Comparison of ENCODE assay signal across 8 mouse cellular contexts in genomic region chr6:38551062-38551988, GRCm38 (mm10). TPM values are rescaled to one million over a fixed set of nuclear protein-coding genes. Genes with fewer than 3 reads are reported as not detected.
DNase-seq lines count a peak whose midpoint lies in the region; ATAC-seq and TF ChIP-seq lines count a peak whose summit lies in the region.

TSS of gene Luc7l2 (plus strand) at chr6:38551334.

- WGBS in forebrain, embryonic 15.5 days, result under 1% methylated on average over 94 of the region's 98 CpGs
- WGBS in lung, adult 2 months, result under 1% methylated on average over 98 of the region's 98 CpGs

- no peak for TF ChIP-seq CTCF in lung, adult 2 months (IDR thresholded peaks at IDR 0.05; ENCODE audit: insufficient read depth, low read length)

- H3K9ac ChIP-seq in ES-E14 (ENCODE audit: insufficient read depth, low read depth, low read length, poor library complexity, severe bottlenecking), result peak within 1 kb of the TSS; percentile 99
- peak within 1 kb of the TSS; percentile 76 for H3K9ac ChIP-seq in forebrain, embryonic 15.5 days (replicated peaks)

- H3K4me3 ChIP-seq in ES-E14 (ENCODE audit: insufficient read depth in 1 of 2, low read depth in 1 of 2, low read length in 2 of 2, poor library complexity in 1 of 2, severe bottlenecking in 1 of 2), result peak within 1 kb of the TSS; percentile 89 to 96
- H3K4me3 ChIP-seq in forebrain, embryonic 15.5 days, result peak within 1 kb of the TSS; percentile 68
- H3K4me3 ChIP-seq in lung, adult 2 months (replicated peaks; ENCODE audit: extremely low read depth, low read depth, low read length), result peak within 1 kb of the TSS; percentile 86

- peak within 1 kb of the TSS; percentile 98 for H3K27ac ChIP-seq in ES-E14 (ENCODE audit: insufficient read depth, low read depth, low read length, poor library complexity, severe bottlenecking)
- peak within 1 kb of the TSS; percentile 99 for H3K27ac ChIP-seq in forebrain, embryonic 15.5 days (replicated peaks)

- in situ Hi-C loops in ES-E14 (cut with MboI; ENCODE audit: low sequenced_read_pairs in 2 of 2, unreplicated experiment in 2 of 2), result no loop called here

- H3K9me3 ChIP-seq in ES-E14 (ENCODE audit: control insufficient read depth, insufficient read depth, low read depth, low read length), result no peaks in the 10 kb centered on the region
- H3K9me3 ChIP-seq in forebrain, embryonic 15.5 days, result no peaks in the 10 kb centered on the region

- peak; percentile 94 for DNase-seq in ES-E14 (ENCODE audit: low read depth, low spot score)
- DNase-seq in cerebellum, adult 11-12 months, result peak; percentile 98
- peak; percentile 93 for DNase-seq in heart, postnatal 25 days (ENCODE audit: low spot score)
- DNase-seq in layer of hippocampus, adult 18-20 months (ENCODE audit: low spot score in 2 of 2), result peak; percentile 94 to 96
- DNase-seq in lung, adult 2 months, result peak; percentile 89
- peak; percentile 94 to 95 for DNase-seq in thymus, adult 18-20 months

- peaks cover 3% of the 10 kb centered on the region; the same call in 1 of the 2 replicates for H3K36me3 ChIP-seq in ES-E14 (ENCODE audit: control insufficient read depth, insufficient read depth, low read length, poor library complexity, severe bottlenecking)
- H3K36me3 ChIP-seq in forebrain, embryonic 15.5 days, result no peaks in the 10 kb centered on the region

- H3K27me3 ChIP-seq in forebrain, embryonic 15.5 days, result no peaks in the 10 kb centered on the region

- ATAC-seq in forebrain, embryonic 15.5 days (replicated peaks), result peak; percentile 89
- ATAC-seq in neutrophil, adult 5-6 weeks (ENCODE audit: extremely low read depth, insufficient number of reproducible peaks, low FRiP score, poor library complexity, severe bottlenecking), result peak; percentile 87

- TF ChIP-seq POLR2A in lung, adult 2 months (IDR thresholded peaks at IDR 0.05; ENCODE audit: borderline replicate concordance, extremely low read depth, low read depth, low read length), result peak; percentile 94

- intact Hi-C loops in heart, postnatal 25 days (cut with DNase I), result loop anchor here (5.0 kb wide), 1 partner anchor 656 kb away; the partner anchor contains the start of gene Kdm7a

- H3K4me1 ChIP-seq in ES-E14 (ENCODE audit: control insufficient read depth in 2 of 2, insufficient read depth in 2 of 2, low read length in 2 of 2, poor library complexity in 1 of 2), result peaks cover 2 to 7% of the 10 kb centered on the region in 2 experiments; a peak in 3 of 4 replicates
- H3K4me1 ChIP-seq in forebrain, embryonic 15.5 days, result peaks cover 24% of the 10 kb centered on the region
- peaks cover 3% of the 10 kb centered on the region; the same call in 1 of the 2 replicates for H3K4me1 ChIP-seq in lung, adult 2 months (ENCODE audit: control insufficient read depth, insufficient read depth, low read length)

- H3K4me2 ChIP-seq in forebrain, embryonic 15.5 days (replicated peaks), result peak within 1 kb of the TSS; percentile 82

TF ChIP-seq in ES-E14, 5 proteins besides CTCF, POLR2A, EP300 and RAD21:
- TF ChIP-seq ZC3H11A (IDR thresholded peaks at IDR 0.05; ENCODE audit: borderline replicate concordance, low read depth, low read length) (no peak), HCFC1 (IDR thresholded peaks at IDR 0.05; ENCODE audit: borderline replicate concordance, insufficient read depth, low read length) (0 out of 2 replicates have a peak, but pooled peaks have one; percentile 54), ZNF384 (IDR thresholded peaks at IDR 0.05; ENCODE audit: low read depth, low read length) (peak; percentile 100), MAFK (IDR thresholded peaks at IDR 0.05; ENCODE audit: insufficient read depth, low read depth, low read length) (0 out of 2 replicates have a peak, but pooled peaks have one; percentile 49), CHD2 (IDR thresholded peaks at IDR 0.05; ENCODE audit: low read depth, low read length) (peak; percentile 100)

RNA-seq across cellular contexts. Expression of gene Luc7l2, which starts in this region (rescaled TPM):
- 94.1 and 99.5 TPM in 2 replicates for total RNA-seq in ES-E14 (2012; rRNA removed)
- polyA plus RNA-seq in forebrain, embryonic 15.5 days (2015; fragmentation: Nextera tagmentation; extraction: Ambion mirVana), result 40.0 and 41.5 TPM in 2 replicates
- total RNA-seq in heart, postnatal 25 days (2021), result 10 to 100 TPM; 91.0 to 98.8 TPM
- 100 to 1,000 TPM; 153 to 160 TPM for total RNA-seq in layer of hippocampus, adult 18-20 months (2021)
- polyA plus RNA-seq in lung, adult 2 months (2012; rRNA removed), result 33.6 and 39.0 TPM in 2 replicates
- 403 and 418 TPM in 2 replicates for total RNA-seq in neutrophil, adult 5-6 weeks (2017)

Comparison
In these comparisons a context has a peak if more than half of its experiments do, and no peak if none do; other contexts are left out.
1. Peak in every context shown above with its lines: DNase-seq, ATAC-seq, H3K4me3 ChIP-seq and H3K27ac ChIP-seq.